Mouse (Mus musculus) CH12F3 (cell line): ENCODE data around the gene Pkp3.
"Not testable (repeated sequence)": the region's sequence is repeated elsewhere in the genome, so short reads cannot be mapped to it uniquely, and the experiment has no call there.

Experiments
- in situ Hi-C: fragments of 300-500 bp; cut with MboI; formaldehyde crosslinking; loops from 2 replicates; pipeline ENCODE4 v1.14.3; 2020; ENCODE audit warnings: low sequenced_read_pairs

Gene Pkp3

DNA sequence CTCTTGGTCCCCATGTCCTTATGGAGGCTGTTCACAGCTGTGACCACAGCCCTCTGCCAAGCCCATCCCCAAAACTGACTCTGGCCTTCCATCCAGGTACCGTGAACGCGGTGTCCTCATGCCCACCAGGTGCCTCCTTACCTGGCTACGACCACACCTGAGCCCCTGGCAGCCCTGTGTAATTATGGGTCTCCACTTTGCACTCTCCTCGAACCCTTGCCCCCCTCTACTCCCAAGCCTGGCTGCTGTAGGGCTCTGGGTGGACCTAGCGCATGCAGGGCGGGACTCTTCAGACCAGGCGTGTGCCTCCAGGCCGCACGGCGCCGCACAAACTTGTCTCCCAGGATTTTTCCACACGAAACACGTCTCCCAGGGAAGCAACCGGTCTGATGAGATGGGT is at the start of gene Pkp3:
Gene Pkp3, plus strand, starts transcription at position 378 of the 400 bp plus-strand sequence.
- in situ Hi-C loops = loop anchor here (25.0 kb wide), 1 partner anchor 284 kb away; no protein-coding TSS in a partner anchor

DNA sequence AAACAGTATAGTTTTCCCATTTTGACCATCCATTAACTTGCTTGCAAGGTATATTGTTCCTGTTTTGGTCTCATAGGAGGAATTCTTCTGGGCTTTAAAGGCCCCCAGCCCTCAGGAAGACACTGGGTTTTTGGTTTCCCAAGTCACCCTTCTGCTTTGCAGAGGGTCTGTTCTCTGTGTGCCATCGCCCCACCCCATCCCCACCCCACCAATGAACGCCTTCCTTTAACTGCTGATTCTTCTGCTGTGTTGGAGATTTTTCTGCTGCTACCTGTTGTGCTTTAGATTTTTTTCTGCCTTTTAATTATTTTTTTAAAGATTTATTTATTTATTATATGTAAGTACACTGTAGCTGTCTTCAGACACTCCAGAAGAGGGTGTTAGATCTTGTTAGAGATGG is 49.2 kb upstream of the Pkp3 start, which contains the start of gene Gm17387:
Gene Gm17387, plus strand, starts transcription at position 301 of the 400 bp plus-strand sequence.
- in situ Hi-C loops = no loop called here

DNA sequence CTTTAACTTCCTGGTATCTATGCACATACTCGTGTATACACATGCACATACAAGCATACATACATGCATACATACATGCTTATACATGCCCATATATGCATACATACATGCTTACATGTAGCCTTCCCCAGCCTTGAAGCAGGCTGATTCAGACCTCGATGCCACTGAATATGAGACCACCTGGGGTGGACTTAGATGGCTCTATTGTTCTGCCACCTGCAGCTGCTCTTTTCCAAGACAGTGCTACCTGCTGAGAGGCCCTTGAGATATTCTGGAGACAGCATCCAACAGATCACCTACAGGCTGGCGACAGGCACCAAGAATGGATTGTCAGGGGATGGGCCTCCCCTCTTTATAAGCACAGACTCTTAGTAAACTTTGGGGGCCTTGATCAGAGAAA is 47.6 kb upstream of the Pkp3 start:
- in situ Hi-C loops = no loop called here

- in situ Hi-C loops = no loop called here
These were observed 45.4 kb upstream of the Pkp3 start for GRCm38 (mm10) chr7:141032458-141033167.

DNA sequence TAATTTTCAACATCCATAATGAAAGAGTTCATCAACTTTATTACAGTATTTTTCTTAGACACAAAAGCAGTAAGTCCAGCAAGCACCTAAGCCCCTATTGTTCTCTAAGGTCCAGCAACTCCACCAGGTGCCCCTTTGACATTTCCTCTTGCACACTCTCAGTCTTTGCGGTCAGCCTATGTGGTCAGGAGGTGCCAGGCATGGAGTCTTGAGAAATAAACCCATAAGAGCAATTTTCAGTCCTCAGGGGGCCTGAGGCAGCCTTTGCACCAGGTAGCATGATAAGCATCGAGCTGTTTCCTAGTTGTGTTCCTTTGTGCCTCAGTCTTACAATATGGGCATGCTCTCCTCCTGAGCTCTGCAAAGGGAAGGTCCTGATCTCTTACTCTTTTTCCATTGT is 41.4 kb upstream of the Pkp3 start:
- in situ Hi-C loops = not testable (repeated sequence)

DNA sequence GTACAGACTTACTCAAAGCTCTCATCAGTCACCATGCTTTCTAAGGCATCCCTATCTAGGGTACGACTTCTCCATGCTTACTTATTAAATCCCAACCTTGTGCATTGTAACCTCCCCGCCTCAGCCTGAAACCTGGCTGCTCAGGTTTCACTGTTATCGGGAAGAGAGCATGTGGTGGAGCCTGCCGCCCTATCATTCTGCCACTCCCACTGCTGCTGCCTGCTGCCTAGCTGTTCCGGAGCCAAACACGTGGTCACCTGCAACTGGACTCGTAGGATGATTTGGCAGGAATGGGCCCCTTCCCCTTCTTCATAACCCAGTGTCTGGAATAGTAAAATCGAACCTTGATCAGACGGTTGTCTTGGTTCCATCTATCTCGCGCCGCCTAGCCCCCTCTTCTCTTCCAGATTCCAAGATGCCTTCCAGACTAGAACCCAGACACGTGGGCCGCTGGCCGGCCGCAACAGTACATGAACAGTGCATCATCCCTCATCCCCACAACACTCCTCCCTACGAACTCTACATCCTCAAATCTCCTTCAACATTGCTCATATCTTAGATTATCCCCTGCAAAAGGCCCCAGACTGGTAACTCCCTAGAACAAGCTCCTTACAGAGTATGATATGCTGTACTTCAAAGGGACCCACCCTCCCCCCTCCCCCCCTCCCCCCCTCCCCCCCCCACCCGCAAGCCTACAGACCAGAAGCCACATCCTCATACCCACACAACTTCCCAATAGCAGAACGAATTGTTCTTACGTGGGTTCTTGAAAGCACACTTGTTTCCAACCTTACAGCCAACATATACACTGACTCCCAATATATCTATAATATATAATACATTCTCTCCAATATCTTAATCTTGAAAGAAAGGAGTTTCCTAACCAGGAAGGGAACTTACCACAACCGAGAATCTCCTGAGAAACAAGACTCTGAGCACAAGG is 39.7 kb upstream of the Pkp3 start:
- in situ Hi-C loops = no loop called here

- in situ Hi-C loops = no loop called here
These were observed 38.5 kb upstream of the Pkp3 start for GRCm38 (mm10) chr7:141039386-141040107.

DNA sequence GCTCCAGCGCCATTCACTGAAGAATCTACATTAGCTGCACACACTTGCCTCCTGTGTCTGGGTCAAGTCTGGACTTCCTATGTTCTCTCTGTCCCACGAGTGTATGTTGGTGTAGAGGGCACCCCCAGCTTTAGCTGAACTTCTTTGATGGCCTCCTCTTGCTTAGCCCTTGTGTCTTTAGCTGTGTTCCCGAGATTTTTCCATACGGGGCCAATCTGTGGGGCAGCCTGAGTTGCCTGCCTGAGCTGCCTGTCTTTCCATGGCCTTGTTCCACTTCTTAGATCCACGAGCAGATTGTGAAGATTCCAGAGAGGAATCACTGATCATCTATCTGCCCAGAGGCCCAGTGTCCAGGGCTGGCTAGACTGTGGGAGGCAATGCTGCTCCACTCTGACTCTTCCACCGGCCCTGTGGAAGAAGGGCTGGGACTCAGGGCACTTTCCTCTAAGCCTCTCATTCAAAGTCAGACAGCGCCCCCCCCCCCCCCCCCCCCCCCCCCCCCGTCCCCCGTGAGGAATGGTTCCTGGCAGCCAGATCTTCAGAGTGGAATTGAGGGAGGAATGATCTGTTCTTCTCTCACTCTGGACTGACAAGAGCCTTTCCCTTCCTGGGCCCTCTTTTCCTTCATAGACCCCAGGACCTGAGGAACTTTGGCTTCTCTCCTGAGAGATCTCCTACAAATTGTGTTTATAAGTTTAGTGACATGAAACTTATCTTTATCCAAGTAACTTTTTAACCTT is 37.0 kb upstream of the Pkp3 start:
- in situ Hi-C loops = no loop called here

GRCm38 (mm10) chr7:141041661-141042060 is 36.4 kb upstream of the Pkp3 start:
- in situ Hi-C loops = no loop called here

- in situ Hi-C loops = no loop called here
These were observed 35.5 kb upstream of the Pkp3 start for GRCm38 (mm10) chr7:141042539-141042938.

GRCm38 (mm10) chr7:141046931-141047580 is 31.0 kb upstream of the Pkp3 start:
- in situ Hi-C loops = loop anchor here (5.0 kb wide), 2 partner anchors 35 to 90 kb away; partner anchors contain the start of genes Gm45717, Ifitm2 and Ifitm3

GRCm38 (mm10) chr7:141047581-141048225 is 30.3 kb upstream of the Pkp3 start:
- in situ Hi-C loops = loop anchor here (5.0 kb wide), 2 partner anchors 35 to 90 kb away; partner anchors contain the start of genes Gm45717, Ifitm2 and Ifitm3

- in situ Hi-C loops = loop anchor here (5.0 kb wide), 2 partner anchors 36 to 91 kb away; partner anchors contain the start of genes Gm45717, Ifitm2 and Ifitm3
These were observed 29.5 kb upstream of the Pkp3 start for GRCm38 (mm10) chr7:141048226-141049218.

GRCm38 (mm10) chr7:141049326-141049725 is 28.7 kb upstream of the Pkp3 start:
- in situ Hi-C loops = loop anchor here (5.0 kb wide), 2 partner anchors 37 to 92 kb away; partner anchors contain the start of genes Gm45717, Ifitm2 and Ifitm3

- in situ Hi-C loops = loop anchor here (5.0 kb wide), 1 partner anchor 209 kb away; no protein-coding TSS in a partner anchor
These were observed 26.8 kb upstream of the Pkp3 start for GRCm38 (mm10) chr7:141051060-141051685.

DNA sequence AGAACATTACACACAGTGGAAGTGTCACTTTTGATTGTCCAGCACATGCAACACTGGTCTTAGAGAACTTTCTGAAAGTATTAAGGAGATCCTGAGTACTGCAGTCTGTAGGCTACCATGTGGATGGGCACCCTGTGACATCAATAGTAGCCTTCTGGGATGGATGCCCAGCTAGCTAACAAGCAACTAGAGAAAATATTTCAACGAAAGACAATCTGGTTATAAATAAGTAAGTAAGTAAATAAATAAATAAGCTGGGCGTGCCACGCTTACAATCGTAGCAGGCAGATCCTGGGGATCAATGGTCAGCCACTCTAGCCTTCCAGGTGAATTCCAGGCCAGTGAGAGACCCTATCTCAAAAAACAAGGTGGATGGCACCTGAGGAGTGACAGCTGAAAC is 26.0 kb upstream of the Pkp3 start:
- in situ Hi-C loops = loop anchor here (5.0 kb wide), 1 partner anchor 210 kb away; no protein-coding TSS in a partner anchor

GRCm38 (mm10) chr7:141052421-141052820 is 25.6 kb upstream of the Pkp3 start:
- in situ Hi-C loops = loop anchor here (5.0 kb wide), 1 partner anchor 210 kb away; no protein-coding TSS in a partner anchor
